Mouse (Mus musculus) heart, adult 2 months (tissue): ENCODE results near the gene Gm26920. TPM values are rescaled to one million over a fixed set of nuclear protein-coding genes. Genes with fewer than 3 reads are reported as not detected.
A peak's percentile ranks its signal among the peaks of the same experiment; 100 is the strongest.

Experiments used
- DNase-seq, 2 experiments: peaks; one replicate each; pipeline ENCODE4 v3.0.0; 2021
- H3K27ac ChIP-seq: fragments of 200-600 bp; 2 replicates; pipeline ENCODE4 v1.8.1; 2022
- H3K27me3 ChIP-seq: fragments of 200-500 bp; 2 replicates; pipeline ENCODE4 v1.6.1; 2012; ENCODE audit warnings: mild to moderate bottlenecking, low read length, inconsistent platforms, mixed read lengths; ENCODE audit not compliant: control insufficient read depth, insufficient read depth
- H3K36me3 ChIP-seq: fragments of 200-500 bp; 2 replicates; pipeline ENCODE4 v1.6.1; 2012; ENCODE audit warnings: low read length, inconsistent platforms; ENCODE audit not compliant: control insufficient read depth, insufficient read depth
- H3K4me1 ChIP-seq: fragments of 200-500 bp; 2 replicates; pipeline ENCODE4 v1.6.1; 2011; ENCODE audit warnings: low read length; ENCODE audit not compliant: control insufficient read depth, insufficient read depth
- H3K4me3 ChIP-seq: fragments of 200-600 bp; 2 replicates; pipeline ENCODE4 v1.8.1; 2022
- H3K79me2 ChIP-seq: fragments of 200-500 bp; replicated peaks from 2 replicates; pipeline ENCODE4 v1.6.1; 2012; ENCODE audit warnings: mild to moderate bottlenecking, inconsistent platforms, low read length, moderate library complexity, mixed read lengths; ENCODE audit not compliant: control insufficient read depth, insufficient read depth
- H3K9ac ChIP-seq: fragments of 200-500 bp; 2 replicates; pipeline ENCODE4 v1.6.1; 2012; ENCODE audit warnings: low read depth, mild to moderate bottlenecking, control low read depth, inconsistent platforms, low read length, mixed read lengths
- CTCF ChIP-seq: fragments of 200-600 bp; IDR thresholded peaks from 2 replicates; pipeline ENCODE4 v1.8.1; 2022; ENCODE audit warnings: antibody characterized with exemption, mild to moderate bottlenecking, moderate library complexity
- EP300 ChIP-seq: fragments of 200-500 bp; IDR thresholded peaks from 2 replicates; pipeline ENCODE4 v1.6.1; 2011; ENCODE audit warnings: low read depth, low read length, control low read depth; ENCODE audit not compliant: insufficient read depth
- POLR2A ChIP-seq: fragments of 200-500 bp; IDR thresholded peaks from 2 replicates; pipeline ENCODE4 v1.6.1; 2011; ENCODE audit warnings: mild to moderate bottlenecking, low read depth, low read length, control low read depth; ENCODE audit not compliant: insufficient read depth
- WGBS: fragments of 180-500 bp; shearing (Covaris S2); methylation state at CpG from one replicate; pipeline ENCODE4 v1.1.7; 2018; 5-methylcytosine and 5-hydroxymethylcytosine counted together
- intact Hi-C: fragments of 180-260 bp; cut with DNase I; formaldehyde crosslinking; loops from one replicate; pipeline ENCODE4 v1.15.1; 2025
- microRNA-seq, 2 experiments: library from miRNA; unstranded; fragments of <30 nt; microRNA quantifications; one replicate each; pipeline ENCODE4 v1.2.0; 2021
- polyA plus RNA-seq: library from polyadenylated mRNA; depleted of rRNA; stranded (reverse); fragments of >200 nt; gene quantifications from 2 replicates; pipeline ENCODE4 v1.2.3, GENCODE M21; 2012; rRNA removed
- total RNA-seq, 2 experiments: library from RNA; stranded (reverse); gene quantifications; 2 replicates each; pipeline ENCODE4 v1.2.3; 2021

The Gm26920 gene
- total and polyA plus RNA-seq, 3 experiments: 0.84 TPM; not detected in 2

- WGBS: 73% methylated on average over 4 of the region's 4 CpGs
- H3K4me3 ChIP-seq: no peak overlapping the region
- no peaks in the 10 kb centered on the region for H3K27me3 ChIP-seq
- no peaks in the 10 kb centered on the region for H3K36me3 ChIP-seq
- no peak overlapping the region for H3K9ac ChIP-seq
- H3K27ac ChIP-seq: no peak overlapping the region
- no peaks in the 10 kb centered on the region for H3K79me2 ChIP-seq
- TF ChIP-seq POLR2A (no peak), CTCF (peak; percentile 78), EP300 (no peak)
- intact Hi-C loops: loop anchor here (5.0 kb wide), 1 partner anchor 194 kb away; no protein-coding TSS in a partner anchor
- peak in 1 of 2 experiments; percentile 24 for DNase-seq
- peaks cover 5% of the 10 kb centered on the region for H3K4me1 ChIP-seq
Measured at GRCm38 (mm10) chr7:30012956-30013363, 77.2 kb downstream of the Gm26920 start.

DNA sequence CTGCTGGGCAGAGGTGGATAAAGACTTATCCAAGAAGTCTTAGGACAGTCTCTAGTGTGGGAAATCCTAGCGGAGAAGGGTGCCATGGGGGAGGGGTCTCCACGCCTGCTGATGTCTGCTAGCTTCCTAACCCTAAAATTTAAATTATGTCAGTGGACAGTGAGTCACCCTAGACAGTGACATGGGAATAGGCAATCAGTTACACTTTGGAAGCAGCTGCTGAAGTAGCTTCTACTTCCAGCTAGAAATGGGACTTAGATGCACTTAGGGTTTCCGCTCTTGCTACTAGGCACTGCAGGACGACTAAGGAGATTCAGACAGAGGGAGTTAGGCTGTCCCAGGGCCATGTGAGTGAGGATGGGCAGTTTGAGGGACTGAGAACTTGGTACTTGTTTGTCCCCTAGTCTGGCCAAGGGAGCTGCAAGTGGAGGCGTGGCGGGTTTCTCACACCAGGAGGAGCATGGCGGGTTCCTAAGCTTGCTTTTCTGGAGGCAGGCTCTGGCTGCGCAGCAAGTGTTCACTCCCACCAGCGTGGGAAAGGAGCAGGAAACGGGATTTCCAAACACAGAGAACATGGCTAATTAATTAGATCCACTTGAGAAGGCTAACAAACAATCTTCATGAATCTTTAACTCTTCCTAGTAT is 79.5 kb downstream of the Gm26920 start:
- DNase-seq: no peak
- Histone ChIP-seq H3K4me3 (no peak overlapping the region), H3K79me2 (no peaks in the 10 kb centered on the region), H3K27me3 (no peaks in the 10 kb centered on the region), H3K9ac (no peak overlapping the region), H3K4me1 (peaks cover 5% of the 10 kb centered on the region), H3K27ac (peak overlapping the region; percentile 74), H3K36me3 (peaks cover under 1% of the 10 kb centered on the region; the same call in 1 of the 2 replicates)
- TF ChIP-seq POLR2A (no peak), EP300 (no peak), CTCF (no peak)
- WGBS: 73% methylated on average over 10 of the region's 10 CpGs
- intact Hi-C loops: loop anchor here (5.0 kb wide), 1 partner anchor 197 kb away; no protein-coding TSS in a partner anchor

- H3K4me1 ChIP-seq: peaks cover 5% of the 10 kb centered on the region
- no peak overlapping the region for H3K9ac ChIP-seq
- H3K36me3 ChIP-seq: peaks cover 5% of the 10 kb centered on the region
- no peaks in the 10 kb centered on the region for H3K79me2 ChIP-seq
- no peak overlapping the region for H3K4me3 ChIP-seq
- no peaks in the 10 kb centered on the region for H3K27me3 ChIP-seq
- WGBS: 63% methylated on average over 21 of the region's 21 CpGs
- intact Hi-C loops: loop anchor here (5.0 kb wide), 1 partner anchor 198 kb away; no protein-coding TSS in a partner anchor
- DNase-seq: peak; percentile 44 to 72
- TF ChIP-seq POLR2A (no peak), EP300 (peak; percentile 75), CTCF (no peak)
- H3K27ac ChIP-seq: peak overlapping the region; percentile 74
Measured at GRCm38 (mm10) chr7:30009321-30010085, 80.7 kb downstream of the Gm26920 start.

DNA sequence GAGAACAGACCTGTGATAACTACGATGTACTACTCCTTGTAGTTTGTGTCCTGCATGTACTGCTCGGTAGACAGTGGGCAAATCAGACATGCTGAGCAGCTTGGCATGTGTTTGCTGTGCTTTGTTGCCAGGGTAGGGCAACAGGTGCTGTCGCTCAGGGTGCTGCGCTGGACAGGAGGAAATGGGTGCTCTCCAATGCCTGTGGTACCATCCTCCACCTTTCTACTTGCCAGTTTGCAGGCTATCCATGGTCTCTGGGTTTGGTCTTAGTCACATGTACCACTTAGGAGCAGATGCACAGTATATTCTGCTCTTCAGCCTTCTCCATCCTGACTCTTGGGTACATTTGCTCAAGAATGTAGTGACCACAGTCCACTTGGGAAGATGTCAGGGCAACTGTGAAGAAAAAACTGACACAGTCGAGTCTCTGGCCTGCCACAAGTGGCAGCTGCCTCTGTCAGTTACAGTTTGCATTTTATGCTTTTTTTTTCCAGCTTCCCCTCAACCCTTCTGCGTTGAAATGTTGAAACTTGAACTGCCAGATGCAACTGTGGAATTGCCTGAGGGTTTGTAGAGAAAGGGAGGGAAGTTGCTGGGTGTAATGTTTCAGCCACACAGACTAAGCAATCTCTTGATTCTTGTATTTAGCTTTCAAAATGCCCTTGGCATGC is 82.1 kb downstream of the Gm26920 start:
- H3K4me1 ChIP-seq: peaks cover 5% of the 10 kb centered on the region
- no peaks in the 10 kb centered on the region for H3K27me3 ChIP-seq
- TF ChIP-seq POLR2A (no peak), CTCF (no peak), EP300 (no peak)
- DNase-seq: no peak
- peaks cover 5% of the 10 kb centered on the region for H3K36me3 ChIP-seq
- no peak overlapping the region for H3K4me3 ChIP-seq
- 66% methylated on average over 6 of the region's 6 CpGs for WGBS
- no peak overlapping the region for H3K27ac ChIP-seq
- intact Hi-C loops: no loop called here
- no peak overlapping the region for H3K9ac ChIP-seq
- H3K79me2 ChIP-seq: no peaks in the 10 kb centered on the region

DNA sequence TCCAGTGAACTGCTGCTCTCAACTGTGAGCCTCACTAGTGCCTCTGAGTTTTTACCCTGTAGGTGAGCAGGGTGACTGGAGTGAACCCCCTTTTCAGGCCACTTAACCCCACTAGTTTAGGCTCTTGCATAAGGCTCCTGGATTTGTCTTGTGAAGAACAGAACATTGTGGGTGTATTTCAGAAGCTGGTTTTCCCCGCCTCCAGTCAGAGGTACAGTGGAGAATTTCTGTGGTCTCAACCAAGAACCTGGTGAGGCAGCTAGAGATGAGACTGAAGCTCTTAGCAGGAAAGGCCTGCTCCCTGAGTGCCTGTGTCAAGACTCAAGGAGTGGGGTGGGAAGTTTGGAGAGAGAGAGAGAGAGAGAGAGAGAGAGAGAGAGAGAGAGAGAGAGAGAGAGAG is 82.6 kb downstream of the Gm26920 start:
- Histone ChIP-seq H3K4me3 (no peak overlapping the region), H3K79me2 (no peaks in the 10 kb centered on the region), H3K4me1 (peaks cover 5% of the 10 kb centered on the region), H3K36me3 (peaks cover 5% of the 10 kb centered on the region), H3K27ac (no peak overlapping the region), H3K27me3 (no peaks in the 10 kb centered on the region), H3K9ac (no peak overlapping the region)
- TF ChIP-seq EP300 (no peak), POLR2A (no peak), CTCF (no peak)
- DNase-seq: no peak
- intact Hi-C loops: no loop called here
- 96% methylated on average over 1 of the region's 1 CpGs for WGBS

Small RNAs within 50 kb of the gene (microRNA-seq; reads per million reads assigned to microRNA genes)
- gene Gm23368: 0 reads per million in 2 experiments

Other genes starting within 250 kb of the Gm26920 start
- under 1 TPM; 0.44 to 0.77 TPM for gene Zfp940, start 236.7 kb downstream of the Gm26920 start, total RNA-seq
- 0.12 and 0.29 TPM in 2 replicates for gene Zfp940, start 236.7 kb downstream of the Gm26920 start, polyA plus RNA-seq
- 1 to 10 TPM; 3.8 to 4.5 TPM for gene Zfp420, start 230.4 kb downstream of the Gm26920 start, total RNA-seq
- 1.1 and 1.4 TPM in 2 replicates for gene Zfp420, start 230.4 kb downstream of the Gm26920 start, polyA plus RNA-seq
- 1 to 10 TPM; 7.3 to 8.4 TPM for gene Zfp27, start 183.8 kb downstream of the Gm26920 start, total RNA-seq
- 3.6 and 6.4 TPM in 2 replicates for gene Zfp27, start 183.8 kb downstream of the Gm26920 start, polyA plus RNA-seq
- gene Zfp383, start 182.2 kb downstream of the Gm26920 start, total RNA-seq: 1 to 10 TPM; 5.5 to 6.3 TPM
- gene Zfp383, start 182.2 kb downstream of the Gm26920 start, polyA plus RNA-seq: 2.4 and 5.0 TPM in 2 replicates
- gene Zfp74, start 136.3 kb downstream of the Gm26920 start, total RNA-seq: 1 to 10 TPM; 6.2 to 6.8 TPM
- 2.5 and 5.9 TPM in 2 replicates for gene Zfp74, start 136.3 kb downstream of the Gm26920 start, polyA plus RNA-seq
- gene Zfp568, start 106.5 kb downstream of the Gm26920 start, total RNA-seq: 10 to 100 TPM; 19.6 to 28.1 TPM
- gene Zfp568, start 106.5 kb downstream of the Gm26920 start, polyA plus RNA-seq: 5.6 and 12.5 TPM in 2 replicates
- 1 to 10 TPM; 2.5 to 2.7 TPM for gene Zfp14, start 39.0 kb downstream of the Gm26920 start, total RNA-seq
- 3.5 and 7.3 TPM in 2 replicates for gene Zfp14, start 39.0 kb downstream of the Gm26920 start, polyA plus RNA-seq
- 1 to 10 TPM; 1.3 to 2.8 TPM for gene Zfp82, start 17.5 kb downstream of the Gm26920 start, total RNA-seq
- gene Zfp82, start 17.5 kb downstream of the Gm26920 start, polyA plus RNA-seq: 0.74 and 0.91 TPM in 2 replicates
- 1 to 10 TPM; 1.4 to 2.0 TPM for gene Zfp566, start 117 bp upstream of the Gm26920 start, total RNA-seq
- gene Zfp566, start 117 bp upstream of the Gm26920 start, polyA plus RNA-seq: 1.7 and 1.9 TPM in 2 replicates
- 10 to 100 TPM; 27.4 to 30.6 TPM for gene Zfp260, start 4.4 kb upstream of the Gm26920 start, total RNA-seq
- 15.9 and 30.9 TPM in 2 replicates for gene Zfp260, start 4.4 kb upstream of the Gm26920 start, polyA plus RNA-seq
- 1 to 10 TPM; 2.1 to 2.4 TPM for gene Zfp382, start 31.5 kb upstream of the Gm26920 start, total RNA-seq
- gene Zfp382, start 31.5 kb upstream of the Gm26920 start, polyA plus RNA-seq: 0.68 and 0.88 TPM in 2 replicates
- gene Zfp146, start 79.3 kb upstream of the Gm26920 start, total RNA-seq: 10 to 100 TPM; 29.8 TPM
- gene Zfp146, start 79.3 kb upstream of the Gm26920 start, polyA plus RNA-seq: 11.0 and 21.5 TPM in 2 replicates
- gene Cox7a1, start 93.7 kb upstream of the Gm26920 start, total RNA-seq: 1,000 to 10,000 TPM; 2,711 to 3,278 TPM
- 2,213 and 2,519 TPM in 2 replicates for gene Cox7a1, start 93.7 kb upstream of the Gm26920 start, polyA plus RNA-seq
- gene Capns1, start 108.4 kb upstream of the Gm26920 start, total RNA-seq: 100 to 1,000 TPM; 274 to 315 TPM
- 826 and 1,000 TPM in 2 replicates for gene Capns1, start 108.4 kb upstream of the Gm26920 start, polyA plus RNA-seq
- 10 to 100 TPM; 52.6 to 58.6 TPM for gene Polr2i, start 141.5 kb upstream of the Gm26920 start, total RNA-seq
- 95.1 and 106 TPM in 2 replicates for gene Polr2i, start 141.5 kb upstream of the Gm26920 start, polyA plus RNA-seq
- gene Tbcb, start 141.9 kb upstream of the Gm26920 start, total RNA-seq: 10 to 100 TPM; 52.7 to 56.7 TPM
- 36.6 and 49.5 TPM in 2 replicates for gene Tbcb, start 141.9 kb upstream of the Gm26920 start, polyA plus RNA-seq
- not detected for gene Ovol3, start 145.3 kb upstream of the Gm26920 start, total RNA-seq
- not detected in 2 replicates for gene Ovol3, start 145.3 kb upstream of the Gm26920 start, polyA plus RNA-seq
- not detected for gene Thap8, start 189.7 kb upstream of the Gm26920 start, total RNA-seq
- gene Thap8, start 189.7 kb upstream of the Gm26920 start, polyA plus RNA-seq: 0.10 TPM in 1 of 2 replicates, not detected in the other
- gene Wdr62, start 190.0 kb upstream of the Gm26920 start, total RNA-seq: 1 to 10 TPM in 1 of 2 experiments, under 1 TPM in 1; 0.97 to 1.7 TPM
- 3.7 and 5.3 TPM in 2 replicates for gene Wdr62, start 190.0 kb upstream of the Gm26920 start, polyA plus RNA-seq
- gene Clip3, start 201.3 kb upstream of the Gm26920 start, total RNA-seq: 1 to 10 TPM; 5.6 TPM
- 5.6 and 6.6 TPM in 2 replicates for gene Clip3, start 201.3 kb upstream of the Gm26920 start, polyA plus RNA-seq
- gene Alkbh6, start 218.3 kb upstream of the Gm26920 start, total RNA-seq: 10 to 100 TPM; 24.0 to 29.5 TPM
- gene Alkbh6, start 218.3 kb upstream of the Gm26920 start, polyA plus RNA-seq: 59.6 and 61.7 TPM in 2 replicates
- under 1 TPM; 0.26 to 0.50 TPM for gene Syne4, start 224.4 kb upstream of the Gm26920 start, total RNA-seq
- 5.3 and 5.6 TPM in 2 replicates for gene Syne4, start 224.4 kb upstream of the Gm26920 start, polyA plus RNA-seq
- under 1 TPM; 0.55 to 0.63 TPM for gene E130208F15Rik, start 231.3 kb upstream of the Gm26920 start, total RNA-seq
- 0.31 and 0.41 TPM in 2 replicates for gene E130208F15Rik, start 231.3 kb upstream of the Gm26920 start, polyA plus RNA-seq
- 10 to 100 TPM; 12.5 TPM for gene Sdhaf1, start 233.5 kb upstream of the Gm26920 start, total RNA-seq
- 17.4 and 17.9 TPM in 2 replicates for gene Sdhaf1, start 233.5 kb upstream of the Gm26920 start, polyA plus RNA-seq